Mouse (Mus musculus) C2C12 (cell line): ENCODE measurements around the gene Nkx2-4. TPM values are rescaled to one million over a fixed set of nuclear protein-coding genes. Genes with fewer than 3 reads are reported as not detected.

Experiments used
- H3K27me3 ChIP-seq: one replicate; pipeline ENCODE4 v1.6.1; 2011; ENCODE audit not compliant: control insufficient read depth, insufficient read depth, insufficient read length
- H3K36me3 ChIP-seq: one replicate; pipeline ENCODE4 v1.6.1; 2011; ENCODE audit not compliant: control insufficient read depth, insufficient read depth
- H3K4me3 ChIP-seq: one replicate; pipeline ENCODE4 v1.5.1; 2011; ENCODE audit warnings: mild to moderate bottlenecking, control low read depth; ENCODE audit not compliant: poor library complexity, insufficient read depth, severe bottlenecking
- H3K79me2 ChIP-seq: one replicate; pipeline ENCODE4 v1.6.1; 2011; ENCODE audit not compliant: control insufficient read depth, insufficient read depth
- H3K79me3 ChIP-seq: one replicate; pipeline ENCODE4 v1.6.1; 2011; ENCODE audit warnings: low read depth, control low read depth
- H3ac ChIP-seq: one replicate; pipeline ENCODE3; 2011; ENCODE audit warnings: low read depth; ENCODE audit not compliant: control insufficient read depth, insufficient read length
- CEBPB ChIP-seq: IDR thresholded peaks from one replicate; pipeline ENCODE4 v1.6.1; 2011; ENCODE audit warnings: low read depth, mild to moderate bottlenecking, control low read depth, moderate library complexity
- CTCF ChIP-seq: IDR thresholded peaks from one replicate; pipeline ENCODE4 v1.5.1; 2011; ENCODE audit not compliant: control insufficient read depth, insufficient read depth, insufficient read length
- FOSL1 ChIP-seq: IDR thresholded peaks from one replicate; pipeline ENCODE4 v1.8.0; 2011; ENCODE audit warnings: mild to moderate bottlenecking, low read length; ENCODE audit not compliant: poor library complexity, insufficient read depth, severe bottlenecking
- MAX ChIP-seq: IDR thresholded peaks from one replicate; pipeline ENCODE4 v1.6.1; 2011; ENCODE audit warnings: mild to moderate bottlenecking, control low read depth
- MYOD1 ChIP-seq: IDR thresholded peaks from one replicate; pipeline ENCODE4 v1.6.1; 2011; ENCODE audit warnings: low read depth; ENCODE audit not compliant: control insufficient read depth, insufficient read length
- MYOG ChIP-seq: IDR thresholded peaks from one replicate; pipeline ENCODE4 v1.6.1; 2011; ENCODE audit not compliant: control insufficient read depth, insufficient read length; ENCODE audit errors: extremely low read depth
- USF1 ChIP-seq: IDR thresholded peaks from one replicate; pipeline ENCODE4 v1.6.1; 2011; ENCODE audit warnings: low read depth, mild to moderate bottlenecking, control low read depth, moderate library complexity
- polyA plus RNA-seq: library from polyadenylated mRNA; unstranded; fragments of >200 nt; fragmentation: generic; extraction: Trizol; gene quantifications from one replicate; pipeline ENCODE4 v1.2.1, GENCODE M21; 2012; ENCODE audit warnings: missing spikeins

Gene Nkx2-4
- polyA plus RNA-seq, 1 experiment: not detected

GRCm38 (mm10) chr2:147069077-147069476 lies 16.2 kb downstream of the Nkx2-4 start:
- H3K27me3 ChIP-seq: no peaks in the 10 kb centered on the region
- peaks cover 78% of the 10 kb centered on the region for H3K36me3 ChIP-seq
- no peak overlapping the region for H3K4me3 ChIP-seq
- TF ChIP-seq CTCF: no peak
- no peak for TF ChIP-seq MAX
- TF ChIP-seq MYOG: no peak
- no peak for TF ChIP-seq CEBPB
- TF ChIP-seq USF1: no peak
- no peak for TF ChIP-seq FOSL1
- no peak for TF ChIP-seq MYOD1
- no peaks in the 10 kb centered on the region for H3K79me3 ChIP-seq
- no peaks in the 10 kb centered on the region for H3K79me2 ChIP-seq
- no peak overlapping the region for H3ac ChIP-seq

- Histone ChIP-seq H3K27me3 (no peaks in the 10 kb centered on the region), H3K79me3 (no peaks in the 10 kb centered on the region), H3K4me3 (no peak overlapping the region), H3ac (no peak overlapping the region), H3K36me3 (peaks cover 76% of the 10 kb centered on the region), H3K79me2 (no peaks in the 10 kb centered on the region)
- TF ChIP-seq USF1: no peak
- no peak for TF ChIP-seq CTCF
- no peak for TF ChIP-seq MAX
- TF ChIP-seq MYOG: no peak
- no peak for TF ChIP-seq CEBPB
- TF ChIP-seq FOSL1: no peak
Observed at GRCm38 (mm10) chr2:147067480-147068246, 17.6 kb downstream of the Nkx2-4 start.

GRCm38 (mm10) chr2:147053229-147053892 lies 31.9 kb downstream of the Nkx2-4 start:
- H3K79me3 ChIP-seq: peaks cover 6% of the 10 kb centered on the region
- no peak for TF ChIP-seq USF1
- no peak for TF ChIP-seq MAX
- TF ChIP-seq FOSL1: no peak
- no peak for TF ChIP-seq MYOD1
- TF ChIP-seq CTCF: no peak
- TF ChIP-seq MYOG: no peak
- no peak for TF ChIP-seq CEBPB
- H3K36me3 ChIP-seq: peaks cover 85% of the 10 kb centered on the region
- no peak overlapping the region for H3ac ChIP-seq
- H3K79me2 ChIP-seq: peaks cover 23% of the 10 kb centered on the region
- H3K27me3 ChIP-seq: no peaks in the 10 kb centered on the region
- no peak overlapping the region for H3K4me3 ChIP-seq

- no peaks in the 10 kb centered on the region for H3K79me2 ChIP-seq
- H3K4me3 ChIP-seq: no peak overlapping the region
- peaks cover 1% of the 10 kb centered on the region for H3K79me3 ChIP-seq
- H3K36me3 ChIP-seq: peaks cover 93% of the 10 kb centered on the region
- TF ChIP-seq MYOG: no peak
- TF ChIP-seq MYOD1: no peak
- TF ChIP-seq MAX: no peak
- no peak for TF ChIP-seq CTCF
- TF ChIP-seq CEBPB: no peak
- no peak for TF ChIP-seq USF1
- no peak for TF ChIP-seq FOSL1
- H3ac ChIP-seq: no peak overlapping the region
- no peaks in the 10 kb centered on the region for H3K27me3 ChIP-seq
Observed at GRCm38 (mm10) chr2:147047051-147047450, 38.2 kb downstream of the Nkx2-4 start.

- no peak overlapping the region for H3K4me3 ChIP-seq
- H3ac ChIP-seq: no peak overlapping the region
- H3K36me3 ChIP-seq: peaks cover 89% of the 10 kb centered on the region
- no peaks in the 10 kb centered on the region for H3K27me3 ChIP-seq
- no peak for TF ChIP-seq CTCF
- no peak for TF ChIP-seq MYOG
- TF ChIP-seq CEBPB: no peak
- TF ChIP-seq MAX: no peak
- no peak for TF ChIP-seq FOSL1
- no peak for TF ChIP-seq USF1
- no peak for TF ChIP-seq MYOD1
- H3K79me3 ChIP-seq: no peaks in the 10 kb centered on the region
- peaks cover 14% of the 10 kb centered on the region for H3K79me2 ChIP-seq
Observed at GRCm38 (mm10) chr2:147035864-147036263, 49.4 kb downstream of the Nkx2-4 start.

Other genes starting within 250 kb of the Nkx2-4 start
- 5.9 TPM for gene Kiz, start 229.6 kb downstream of the Nkx2-4 start, polyA plus RNA-seq
- gene Xrn2, start 72.4 kb downstream of the Nkx2-4 start, polyA plus RNA-seq: 46.2 TPM
- not detected for gene Nkx2-2, start 108.8 kb upstream of the Nkx2-4 start, polyA plus RNA-seq